Mouse (Mus musculus) gastrocnemius, postnatal 36 days (tissue): Measurements from ENCODE around the gene Tmem108. TPM values are rescaled to one million over a fixed set of nuclear protein-coding genes. Genes with fewer than 3 reads are reported as not detected.

ENCODE experiments used
- DNase-seq, 2 experiments: peaks; one replicate each; pipeline ENCODE4 v3.0.0; 2022
- intact Hi-C: fragments of 180-260 bp; cut with DNase I; formaldehyde crosslinking; loops from one replicate; pipeline ENCODE4 v1.15.1; 2025
- total RNA-seq, 2 experiments: library from RNA; stranded (reverse); gene quantifications; 2 replicates each; pipeline ENCODE4 v1.2.3; 2021

The Tmem108 gene
- total RNA-seq, 2 experiments from 2014 or later = not detected

GRCm38 (mm10) chr9:103473915-103474688 lies 287.5 kb downstream of the Tmem108 start:
- no peak for DNase-seq
- intact Hi-C loops = no loop called here

GRCm38 (mm10) chr9:103471784-103472183 lies 289.9 kb downstream of the Tmem108 start:
- DNase-seq = no peak
- intact Hi-C loops = no loop called here

- DNase-seq = no peak
- intact Hi-C loops = loop anchor here (10.0 kb wide), 1 partner anchor 255 kb away; no protein-coding TSS in a partner anchor
These were observed 292.1 kb downstream of the Tmem108 start for GRCm38 (mm10) chr9:103469516-103469915.

GRCm38 (mm10) chr9:103468911-103469310 lies 292.7 kb downstream of the Tmem108 start:
- no peak for DNase-seq
- intact Hi-C loops = loop anchor here (10.0 kb wide), 1 partner anchor 254 kb away; no protein-coding TSS in a partner anchor

DNA sequence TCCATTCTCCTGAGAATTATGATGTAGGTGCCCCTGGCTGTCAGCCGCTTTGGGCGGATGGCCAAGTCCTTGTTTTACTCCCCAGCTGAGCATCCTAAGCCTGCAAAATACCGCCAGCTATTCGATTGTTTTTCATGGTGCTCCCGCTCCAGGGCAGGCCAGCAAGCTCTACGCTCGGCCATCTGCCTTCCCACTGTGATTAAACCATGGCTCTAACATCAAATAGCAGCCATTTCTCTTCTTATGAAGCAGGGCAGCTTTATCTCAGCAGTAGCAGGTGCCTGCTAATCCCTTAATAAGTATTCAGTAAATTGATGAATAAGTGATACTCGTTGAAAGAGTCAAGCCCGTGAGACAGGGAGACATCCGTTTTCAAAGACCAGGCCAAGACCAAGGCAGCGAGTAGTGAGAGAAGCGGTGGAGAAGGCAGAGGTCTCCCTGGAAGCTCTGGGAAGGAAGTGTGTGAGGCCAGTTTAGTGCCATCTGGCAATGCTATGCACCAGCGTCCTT lies 295.9 kb downstream of the Tmem108 start:
- no peak for DNase-seq
- intact Hi-C loops = loop anchor here (10.0 kb wide), 1 partner anchor 251 kb away; no protein-coding TSS in a partner anchor

DNA sequence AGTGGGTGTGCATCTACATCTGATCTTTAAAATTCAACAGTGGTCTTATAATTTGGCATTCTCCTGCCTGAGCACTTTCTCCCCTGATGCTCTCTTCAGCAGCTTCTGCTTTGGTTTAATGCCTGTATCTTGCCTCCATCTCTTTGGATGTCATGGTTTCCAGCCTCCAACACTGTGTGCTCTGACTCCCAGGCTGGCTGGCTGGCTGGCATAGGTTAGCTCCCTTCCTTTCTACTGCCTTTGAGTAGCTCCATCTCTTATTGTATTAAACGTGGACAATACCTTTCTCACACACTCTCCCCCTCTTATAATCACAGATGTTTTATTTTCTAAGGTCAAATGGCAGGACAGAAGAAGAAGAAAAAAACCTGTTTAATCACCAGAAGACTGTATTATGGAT lies 296.3 kb downstream of the Tmem108 start:
- intact Hi-C loops = loop anchor here (10.0 kb wide), 1 partner anchor 250 kb away; no protein-coding TSS in a partner anchor

DNA sequence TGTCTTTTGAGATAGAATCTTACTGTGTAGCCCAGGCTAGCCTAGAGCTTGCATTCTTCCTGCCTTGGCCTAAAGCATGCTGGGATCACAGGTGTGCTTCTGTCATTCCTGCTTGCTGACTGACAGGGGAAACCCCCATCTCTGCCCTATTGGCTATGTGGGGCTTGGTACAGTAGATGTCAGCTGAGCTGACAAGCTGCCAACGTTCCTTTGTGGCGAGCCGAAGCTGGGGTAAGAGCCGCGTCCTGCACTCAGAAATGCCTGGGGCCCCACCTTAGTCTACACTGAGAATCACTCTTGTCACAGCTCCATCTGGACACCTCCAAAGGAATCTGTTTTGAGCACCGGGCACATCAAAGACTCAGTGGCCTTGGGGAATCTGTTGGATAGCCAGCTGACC lies 297.8 kb downstream of the Tmem108 start:
- no peak for DNase-seq
- intact Hi-C loops = loop anchor here (10.0 kb wide), 1 partner anchor 249 kb away; no protein-coding TSS in a partner anchor

More for the DNA sequence above, 296.3 kb downstream of the Tmem108 start:
- no peak for DNase-seq

DNA sequence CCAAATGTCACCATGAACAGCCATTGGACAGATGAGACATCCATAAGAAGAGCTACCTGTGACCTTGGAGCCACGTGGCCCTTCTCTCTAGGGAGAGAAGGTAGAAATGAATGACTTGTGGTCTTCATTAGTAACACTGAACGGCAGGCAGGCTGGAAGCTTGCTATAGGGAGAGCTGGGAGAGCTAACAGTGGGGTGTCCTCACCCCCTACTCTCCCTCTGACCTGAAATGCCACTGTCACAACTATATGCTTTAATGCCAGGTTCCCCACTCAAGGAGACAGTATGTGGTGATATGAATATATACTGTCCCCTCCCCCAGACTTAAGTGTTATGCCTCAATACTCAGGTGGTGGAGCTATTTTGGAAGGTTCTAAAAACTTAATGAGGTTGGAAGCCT lies 301.8 kb downstream of the Tmem108 start:
- intact Hi-C loops = loop anchor here (10.0 kb wide), 1 partner anchor 245 kb away; no protein-coding TSS in a partner anchor

GRCm38 (mm10) chr9:103459307-103459706 lies 302.3 kb downstream of the Tmem108 start:
- intact Hi-C loops = no loop called here
- no peak for DNase-seq

More for the DNA sequence above, 301.8 kb downstream of the Tmem108 start:
- no peak for DNase-seq

- intact Hi-C loops = no loop called here
- DNase-seq = no peak
These were observed 312.0 kb downstream of the Tmem108 start for GRCm38 (mm10) chr9:103449651-103450050.

DNA sequence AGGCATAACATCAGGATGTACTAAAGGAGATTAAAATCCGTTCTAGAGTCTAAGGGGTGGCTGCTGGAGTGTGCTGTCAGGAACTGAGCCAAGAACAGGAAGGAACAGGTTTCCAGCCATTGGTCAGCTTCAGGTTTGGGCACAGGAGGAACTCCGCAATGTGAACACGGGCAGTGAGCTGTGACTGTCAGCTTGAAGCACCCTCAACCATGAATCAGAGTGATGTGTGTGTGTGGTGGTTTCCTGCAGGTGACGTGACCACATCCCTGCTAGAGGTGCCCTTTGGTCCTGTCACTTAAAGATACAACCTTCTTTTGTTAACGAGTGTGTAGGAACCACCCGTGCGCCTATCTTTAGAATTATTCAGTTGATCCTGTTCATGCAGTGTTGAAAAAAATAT lies 312.5 kb downstream of the Tmem108 start:
- intact Hi-C loops = no loop called here
- no peak for DNase-seq

DNA sequence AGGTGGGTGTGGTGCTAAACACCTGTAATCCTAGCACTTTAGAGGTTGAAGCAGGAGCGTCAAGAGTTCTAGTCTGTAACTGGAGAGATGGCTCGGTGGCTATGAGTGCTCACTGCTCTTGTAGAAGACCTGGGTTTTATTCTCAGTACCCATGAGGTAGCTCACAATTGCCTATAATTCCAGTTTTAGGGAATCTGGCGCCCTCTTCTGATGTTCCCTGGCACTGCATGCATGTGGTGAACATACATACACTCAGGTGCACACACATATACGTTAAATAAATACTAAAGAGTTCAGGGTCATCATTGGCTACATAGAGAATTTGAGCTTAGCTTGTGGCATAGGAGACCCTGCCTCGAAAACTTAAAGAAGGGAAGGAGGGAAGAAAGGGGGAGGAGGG lies 317.0 kb downstream of the Tmem108 start:
- DNase-seq = no peak
- intact Hi-C loops = no loop called here

- DNase-seq = no peak
- intact Hi-C loops = no loop called here
These were observed 317.8 kb downstream of the Tmem108 start for GRCm38 (mm10) chr9:103443824-103444185.

- DNase-seq = no peak
- intact Hi-C loops = no loop called here
These were observed 318.4 kb downstream of the Tmem108 start for GRCm38 (mm10) chr9:103443121-103443823.

GRCm38 (mm10) chr9:103440597-103440996 lies 321.0 kb downstream of the Tmem108 start:
- intact Hi-C loops = no loop called here
- DNase-seq = no peak

GRCm38 (mm10) chr9:103437104-103437503 lies 324.5 kb downstream of the Tmem108 start:
- peak in 1 of 2 experiments; percentile 15 for DNase-seq
- intact Hi-C loops = no loop called here

GRCm38 (mm10) chr9:103434116-103434515 lies 327.5 kb downstream of the Tmem108 start:
- intact Hi-C loops = loop anchor here (5.0 kb wide), 1 partner anchor 37 kb away; no protein-coding TSS in a partner anchor
- no peak for DNase-seq
